Mouse (Mus musculus) lung, postnatal 0 days (tissue): ENCODE measurements at regions not wholly inside any gene's neighbourhood (a gene's known extent, or its start where the extent isn't known, plus 50 kb on each side); places are given as distances from the start of the nearest gene placed in this dataset.

Experiments used
- CTCF ChIP-seq: IDR thresholded peaks from 2 replicates; pipeline ENCODE4 v1.5.1; 2016; ENCODE audit warnings: antibody characterized with exemption, mild to moderate bottlenecking
- EP300 ChIP-seq: IDR thresholded peaks from 2 replicates; pipeline ENCODE4 v1.6.1; 2016; ENCODE audit warnings: antibody characterized with exemption, mild to moderate bottlenecking, control low read depth

- no peak for TF ChIP-seq CTCF
- no peak for TF ChIP-seq EP300
Measured at GRCm38 (mm10) chr6:143706451-143706850, 539.4 kb downstream of the Etnk1 start.
